Mouse (Mus musculus) MEL (cell line): ENCODE data around the gene Rasgrp3. TPM values are rescaled to one million over a fixed set of nuclear protein-coding genes. Genes with fewer than 3 reads are reported as not detected.

Experiments used
- DNase-seq: peaks from one replicate; pipeline ENCODE4 v3.0.0; 2011; ENCODE audit warnings: low read depth, low spot score
- H3K27ac ChIP-seq: 2 replicates; pipeline ENCODE4 v1.5.1; 2012; ENCODE audit warnings: low read depth, mild to moderate bottlenecking, control low read depth, low read length, moderate library complexity; ENCODE audit not compliant: control insufficient read depth
- H3K27me3 ChIP-seq, 2 experiments: fragments of 150-350 bp in 1 of 2; sonication (generic) in 1 of 2; 2 replicates each; pipeline ENCODE4 v1.6.1; 2012; ENCODE audit warnings: low read length in 2 of 2, mild to moderate bottlenecking in 2 of 2, improper control_type of control experiment in 1 of 2, moderate library complexity in 1 of 2; ENCODE audit not compliant: insufficient read depth in 2 of 2, control insufficient read depth in 1 of 2
- H3K36me3 ChIP-seq, 2 experiments: 2 replicates each; pipeline ENCODE4 v1.6.1; 2012 to 2014; ENCODE audit warnings: low read length in 2 of 2, improper control_type of control experiment in 1 of 2, inconsistent platforms in 1 of 2, mild to moderate bottlenecking in 1 of 2; ENCODE audit not compliant: insufficient read depth in 2 of 2, control insufficient read depth in 1 of 2
- H3K4me1 ChIP-seq, 2 experiments: fragments of 150-350 bp in 1 of 2; sonication (generic) in 1 of 2; 2 replicates each; pipeline ENCODE4 v1.6.1; 2012; ENCODE audit warnings: low read length in 2 of 2, improper control_type of control experiment in 1 of 2, mild to moderate bottlenecking in 1 of 2; ENCODE audit not compliant: insufficient read depth in 2 of 2, control insufficient read depth in 1 of 2
- H3K4me3 ChIP-seq, 2 experiments: fragments of 150-350 bp in 1 of 2; sonication (generic) in 1 of 2; 2 replicates each; pipeline ENCODE4 v1.5.1; 2012; ENCODE audit warnings: low read depth in 2 of 2, low read length in 2 of 2, mild to moderate bottlenecking in 2 of 2, moderate library complexity in 2 of 2, control low read depth in 1 of 2, improper control_type of control experiment in 1 of 2; ENCODE audit not compliant: control insufficient read depth in 1 of 2, insufficient read depth in 1 of 2
- H3K79me2 ChIP-seq: 2 replicates; pipeline ENCODE4 v1.6.1; 2012; ENCODE audit warnings: mild to moderate bottlenecking, low read length, moderate library complexity; ENCODE audit not compliant: control insufficient read depth, poor library complexity, insufficient read depth
- H3K9ac ChIP-seq: 2 replicates; pipeline ENCODE4 v1.6.1; 2012; ENCODE audit warnings: low read depth, mild to moderate bottlenecking, control low read depth, low read length, moderate library complexity; ENCODE audit not compliant: control insufficient read depth, poor library complexity, severe bottlenecking
- H3K9me3 ChIP-seq: fragments of 150-350 bp; sonication (generic); replicated peaks from 2 replicates; pipeline ENCODE4 v1.6.1; 2012; ENCODE audit warnings: mild to moderate bottlenecking, low read length, improper control_type of control experiment, moderate library complexity; ENCODE audit not compliant: insufficient read depth
- ETS1 ChIP-seq: IDR thresholded peaks from 2 replicates; pipeline ENCODE4 v1.6.1; 2012; ENCODE audit warnings: low read depth, mild to moderate bottlenecking, inconsistent platforms, low read length, improper control_type of control experiment, moderate library complexity
- GATA1 ChIP-seq: IDR thresholded peaks from 2 replicates; pipeline ENCODE4 v1.6.1; 2011; ENCODE audit warnings: low read depth, low read length, improper control_type of control experiment
- JUND ChIP-seq: IDR thresholded peaks from 2 replicates; pipeline ENCODE4 v1.6.1; 2011; ENCODE audit warnings: low read depth, mild to moderate bottlenecking, improper control_type of control experiment, low read length
- MAZ ChIP-seq: IDR thresholded peaks from 2 replicates; pipeline ENCODE4 v1.6.1; 2012; ENCODE audit warnings: low read depth, mild to moderate bottlenecking, inconsistent platforms, low read length, improper control_type of control experiment
- MXI1 ChIP-seq: IDR thresholded peaks from 2 replicates; pipeline ENCODE4 v1.6.1; 2011; ENCODE audit warnings: mild to moderate bottlenecking, low read depth, low read length, improper control_type of control experiment
- MYB ChIP-seq: IDR thresholded peaks from 2 replicates; pipeline ENCODE4 v1.6.1; 2011; ENCODE audit warnings: mild to moderate bottlenecking, low read depth, low read length, improper control_type of control experiment
- NELFE ChIP-seq: IDR thresholded peaks from 2 replicates; pipeline ENCODE4 v1.6.1; 2011; ENCODE audit warnings: low read depth, low read length, improper control_type of control experiment
- TCF12 ChIP-seq: IDR thresholded peaks from 2 replicates; pipeline ENCODE4 v1.6.1; 2014; ENCODE audit warnings: low read depth, mild to moderate bottlenecking, inconsistent platforms, low read length, improper control_type of control experiment, moderate library complexity
- USF2 ChIP-seq, 2 experiments: IDR thresholded peaks; 2 replicates each; pipeline ENCODE4 v1.6.1; 2011 to 2012; ENCODE audit warnings: improper control_type of control experiment in 2 of 2, low read length in 2 of 2, borderline replicate concordance in 1 of 2, inconsistent platforms in 1 of 2, low read depth in 1 of 2, mild to moderate bottlenecking in 1 of 2; ENCODE audit not compliant: insufficient read depth in 1 of 2
- polyA plus RNA-seq, 2 experiments: library from polyadenylated mRNA; stranded (reverse) in 1 of 2; unstranded in 1 of 2; fragments of >175 nt in 1 of 2; fragments of >200 nt in 1 of 2; gene quantifications; 2 replicates each; pipeline versions ENCODE4 v1.2.1 to v1.2.4; 2012; ENCODE audit warnings: low replicate concordance in 2 of 2, low read depth in 1 of 2; ENCODE audit not compliant: insufficient read length in 2 of 2, insufficient read depth in 1 of 2, missing spikeins in 1 of 2
- total RNA-seq: library from RNA; depleted of rRNA; stranded (reverse); fragments of 300-350 nt; gene quantifications from 2 replicates; pipeline ENCODE4 v1.2.3, GENCODE M21; 2012

The Rasgrp3 gene
- total and polyA plus RNA-seq, 3 experiments = not detected

GRCm38 (mm10) chr17:75463645-75464044 lies 27.9 kb downstream of the Rasgrp3 start:
- Histone ChIP-seq H3K27me3 (no peaks in the 10 kb centered on the region), H3K79me2 (no peaks in the 10 kb centered on the region), H3K27ac (no peak overlapping the region), H3K9ac (no peak overlapping the region), H3K4me1 (no peaks in the 10 kb centered on the region), H3K4me3 (no peak overlapping the region), H3K36me3 (no peaks in the 10 kb centered on the region), H3K9me3 (no peaks in the 10 kb centered on the region)
- DNase-seq = no peak
- TF ChIP-seq MYB = no peak
- no peak for TF ChIP-seq MAZ
- no peak for TF ChIP-seq NELFE

- Histone ChIP-seq H3K27me3 (no peaks in the 10 kb centered on the region), H3K9me3 (no peaks in the 10 kb centered on the region), H3K4me3 (no peak overlapping the region), H3K79me2 (no peaks in the 10 kb centered on the region), H3K9ac (no peak overlapping the region), H3K36me3 (no peaks in the 10 kb centered on the region), H3K4me1 (no peaks in the 10 kb centered on the region), H3K27ac (no peak overlapping the region)
- no peak for DNase-seq
- no peak for TF ChIP-seq JUND
- TF ChIP-seq TCF12 = no peak
- TF ChIP-seq GATA1 = no peak
- TF ChIP-seq USF2 (IDR thresholded peaks at IDR 0.05; ENCODE audit: borderline replicate concordance in 1 of 2, insufficient read depth in 1 of 2, low read depth in 1 of 2, low read length in 2 of 2) = no peak
Observed at GRCm38 (mm10) chr17:75464331-75464982, 28.8 kb downstream of the Rasgrp3 start.

- H3K36me3 ChIP-seq = no peaks in the 10 kb centered on the region
- peak; percentile 14; the same call in 1 of the 2 replicates for TF ChIP-seq ETS1
- no peak for TF ChIP-seq MXI1
- TF ChIP-seq GATA1 = no peak
- TF ChIP-seq, all 39 proteins: peak for 1
- DNase-seq = no peak
- H3K79me2 ChIP-seq = no peaks in the 10 kb centered on the region
- no peaks in the 10 kb centered on the region for H3K9me3 ChIP-seq
- H3K4me1 ChIP-seq = no peaks in the 10 kb centered on the region
- H3K9ac ChIP-seq = no peak overlapping the region
- H3K27ac ChIP-seq = no peak overlapping the region
- no peaks in the 10 kb centered on the region for H3K27me3 ChIP-seq
- H3K4me3 ChIP-seq = no peak overlapping the region
Observed at GRCm38 (mm10) chr17:75464983-75465634, 29.4 kb downstream of the Rasgrp3 start.
